Comparison of ENCODE assay signal across 14 mouse cellular contexts in genomic region chr16:13046366-13047120, GRCm38 (mm10).
DNase-seq lines count a peak whose midpoint lies in the region.
"Had no signal": no experiment of that assay in that cellular context is flagged by ENCODE, and none has a peak within 500 bp of the region (broad histone marks: within the 10 kb centered on the region; RNA-seq: fewer than 3 reads in every experiment).

No protein-coding gene starts in this region.

- intact Hi-C loops in left cerebral cortex, postnatal 36 days (cut with DNase I): no loop called here

- DNase-seq in adrenal gland, adult 2 months: peak; percentile 50
- DNase-seq in adrenal gland, postnatal 4 days (ENCODE audit: low spot score in 2 of 2): no peak
- DNase-seq in 3T3-L1 (ENCODE audit: low read depth, low spot score): peak; percentile 56
- peak; percentile 78 to 86 for DNase-seq in kidney, adult 8-10 months
- peak; percentile 73 for DNase-seq in kidney, postnatal 14 days
- no peak for DNase-seq in B cell, adult 2 months
- no peak for DNase-seq in left cerebral cortex, postnatal 36 days (ENCODE audit: low spot score in 2 of 2)
- no peak for DNase-seq in embryo, embryonic 10.5 days (ENCODE audit: low spot score)
- DNase-seq: cerebellum, adult 18-20 months; cerebellum, postnatal 14 days; gastrocnemius, adult 2 months; lung, adult 18-20 months; lung, postnatal 10 days; thymus, adult 2 months had no signal

Comparison
In these comparisons a context has a peak if more than half of its experiments do, and no peak if none do; other contexts are left out.
1. DNase-seq: peak in adrenal gland, adult 2 months (single experiment), 3T3-L1 (single experiment), kidney, adult 8-10 months (2 of 2) and kidney, postnatal 14 days (single experiment); none in adrenal gland, postnatal 4 days (0 of 2), B cell, adult 2 months (0 of 2), left cerebral cortex, postnatal 36 days (0 of 2) and embryo, embryonic 10.5 days (single experiment).